Mouse (Mus musculus): ENCODE data around the gene Usp17la. TPM values are rescaled to one million over a fixed set of nuclear protein-coding genes. Genes with fewer than 3 reads are reported as not detected.
"Not testable (repeated sequence)": the region's sequence is repeated elsewhere in the genome, so short reads cannot be mapped to it uniquely, and the experiment has no call there.

Gene Usp17la
- not detected in 2 replicates for polyA plus RNA-seq (2015; fragmentation: Nextera tagmentation; extraction: Ambion mirVana)

DNA sequence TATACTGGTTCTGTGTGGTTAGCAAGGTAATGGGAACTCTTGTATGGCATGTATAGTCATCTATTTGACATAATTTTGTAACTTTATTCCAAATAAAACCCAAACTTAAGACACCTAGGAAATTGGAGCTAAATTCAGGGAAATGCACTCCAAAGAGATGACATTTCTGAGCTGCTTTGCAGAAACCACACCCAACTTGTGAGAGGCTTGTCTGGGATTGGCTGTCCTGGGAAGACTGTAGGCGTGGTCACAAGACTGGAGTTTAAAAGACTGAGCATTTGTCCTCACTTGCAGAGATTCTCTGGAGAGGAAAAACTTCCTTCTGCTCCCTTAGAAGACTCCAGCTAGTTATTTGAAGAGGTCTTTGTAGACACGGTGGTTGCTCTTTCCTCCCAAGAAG, at the start of gene Usp17la:
TSS of gene Usp17la (plus strand) at position 301 of the 400 bp plus-strand sequence.
- H3K27ac ChIP-seq (ENCODE audit: low read length); H3K36me3 ChIP-seq (ENCODE audit: control insufficient read depth, insufficient read depth); H3K9me3 ChIP-seq (replicated peaks; ENCODE audit: control insufficient read depth, low read length); H3K27me3 ChIP-seq (ENCODE audit: control insufficient read depth, insufficient read depth, low read length); H3K4me2 ChIP-seq (ENCODE audit: low read depth, low read length); H3K9ac ChIP-seq (ENCODE audit: low read length); ATAC-seq (replicated peaks; ENCODE audit: extremely low read depth, insufficient read depth, low FRiP score); H3K4me3 ChIP-seq (ENCODE audit: low read length); H3K4me1 ChIP-seq (ENCODE audit: control insufficient read depth, insufficient read depth, low read length): not testable (repeated sequence)
- WGBS, result 66% methylated on average over 2 of the region's 2 CpGs

DNA sequence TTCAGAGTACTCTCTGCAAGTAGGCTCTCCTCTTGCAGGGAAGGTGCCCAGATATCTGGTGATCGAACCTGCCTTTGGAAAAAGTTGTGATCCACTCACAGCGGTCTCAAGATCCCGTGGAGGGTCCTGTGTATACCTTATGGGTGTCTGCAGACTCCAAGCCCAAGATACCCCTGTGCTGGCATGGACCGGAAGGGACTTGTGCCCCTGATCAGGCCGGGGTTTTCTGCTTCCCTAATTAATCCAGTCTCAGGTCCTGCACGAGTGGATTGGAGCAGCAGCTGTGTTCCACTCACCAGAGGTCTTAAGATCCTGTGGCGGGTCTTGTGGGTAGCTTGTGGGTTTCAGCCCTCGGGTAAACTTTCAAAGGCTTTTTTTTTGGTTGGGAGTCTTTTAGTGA, 46.5 kb upstream of the Usp17la start:
- not testable (repeated sequence) for H3K27me3 ChIP-seq (ENCODE audit: control insufficient read depth, insufficient read depth, low read length); H3K4me3 ChIP-seq (ENCODE audit: low read length); H3K4me1 ChIP-seq (ENCODE audit: control insufficient read depth, insufficient read depth, low read length); H3K4me2 ChIP-seq (ENCODE audit: low read depth, low read length); H3K27ac ChIP-seq (ENCODE audit: low read length); H3K9ac ChIP-seq (ENCODE audit: low read length); H3K36me3 ChIP-seq (ENCODE audit: control insufficient read depth, insufficient read depth); ATAC-seq (replicated peaks; ENCODE audit: extremely low read depth, insufficient read depth, low FRiP score); H3K9me3 ChIP-seq (replicated peaks; ENCODE audit: control insufficient read depth, low read length)
- 74% methylated on average over 8 of the region's 8 CpGs for WGBS

DNA sequence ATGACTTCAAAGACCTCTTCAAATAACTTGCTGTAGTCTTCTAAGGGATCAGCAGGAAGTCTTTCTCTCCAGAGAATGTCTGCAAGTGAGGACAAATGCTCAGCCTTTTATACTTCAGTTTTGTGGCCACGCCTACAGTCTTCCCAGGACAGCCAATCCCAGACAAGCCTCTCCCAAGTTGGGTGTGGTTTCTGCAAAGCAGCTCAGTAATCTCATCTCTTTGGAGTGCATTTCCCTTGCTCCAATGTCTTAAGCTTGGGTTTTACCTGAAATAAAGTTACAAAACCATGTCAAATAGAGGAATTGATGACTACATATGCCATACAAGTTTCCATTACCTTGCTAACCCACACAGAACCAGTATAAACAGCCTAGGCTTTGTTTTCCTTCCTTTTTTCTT, 14.3 kb upstream of the Usp17la start, which contains the start of gene Usp17lb:
TSS of gene Usp17lb (minus strand) at position 101 of the 400 bp plus-strand sequence.
- no peak for ATAC-seq (replicated peaks; ENCODE audit: extremely low read depth, insufficient read depth, low FRiP score)
- Histone ChIP-seq H3K9me3 (replicated peaks; ENCODE audit: control insufficient read depth, low read length) (no peaks in the 10 kb centered on the region; the same call in 1 of the 2 replicates), H3K4me2 (ENCODE audit: low read depth, low read length) (no peak within 1 kb of the TSS), H3K27ac (ENCODE audit: low read length) (no peak within 1 kb of the TSS), H3K9ac (ENCODE audit: low read length) (no peak within 1 kb of the TSS), H3K4me1 (ENCODE audit: control insufficient read depth, insufficient read depth, low read length) (no peaks in the 10 kb centered on the region), H3K4me3 (ENCODE audit: low read length) (no peak within 1 kb of the TSS), H3K36me3 (ENCODE audit: control insufficient read depth, insufficient read depth) (no peaks in the 10 kb centered on the region), H3K27me3 (ENCODE audit: control insufficient read depth, insufficient read depth, low read length) (no peaks in the 10 kb centered on the region)
- 45% methylated on average over 1 of the region's 1 CpGs for WGBS

DNA sequence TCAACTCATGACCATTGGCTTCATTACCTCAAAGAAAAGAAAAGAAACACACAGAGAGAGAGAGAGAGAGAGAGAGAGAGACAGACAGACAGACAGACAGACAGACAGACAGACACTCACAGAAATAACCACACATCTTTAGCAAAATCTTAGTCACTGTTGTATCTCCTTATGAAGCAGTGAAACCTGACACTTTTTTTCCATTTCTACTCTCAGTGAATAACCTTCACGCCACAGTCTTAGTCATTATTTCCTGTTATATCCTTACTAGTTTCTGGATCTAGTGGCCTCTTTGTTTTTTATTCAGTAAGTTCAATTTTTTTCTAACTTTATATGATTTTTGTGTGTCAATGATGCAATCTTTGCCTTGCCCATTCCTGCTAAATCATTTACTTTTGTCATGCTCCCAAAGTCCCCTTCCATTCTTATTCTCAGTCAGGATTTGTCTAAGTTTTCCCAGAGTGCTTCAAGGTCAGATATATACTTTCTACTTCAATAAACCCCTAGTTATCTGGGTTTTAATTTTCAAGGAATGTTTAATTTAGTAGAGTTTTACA, 13.0 kb upstream of the Usp17la start:
- no peak overlapping the region for H3K27ac ChIP-seq (ENCODE audit: low read length)
- WGBS, result 68% methylated on average over 1 of the region's 1 CpGs
- no peak for ATAC-seq (replicated peaks; ENCODE audit: extremely low read depth, insufficient read depth, low FRiP score)
- H3K9ac ChIP-seq (ENCODE audit: low read length), result no peak overlapping the region
- H3K9me3 ChIP-seq (replicated peaks; ENCODE audit: control insufficient read depth, low read length), result no peaks in the 10 kb centered on the region; the same call in 1 of the 2 replicates
- H3K36me3 ChIP-seq (ENCODE audit: control insufficient read depth, insufficient read depth), result no peaks in the 10 kb centered on the region
- no peak overlapping the region for H3K4me3 ChIP-seq (ENCODE audit: low read length)
- H3K4me1 ChIP-seq (ENCODE audit: control insufficient read depth, insufficient read depth, low read length), result no peaks in the 10 kb centered on the region
- no peaks in the 10 kb centered on the region for H3K27me3 ChIP-seq (ENCODE audit: control insufficient read depth, insufficient read depth, low read length)
- no peak overlapping the region for H3K4me2 ChIP-seq (ENCODE audit: low read depth, low read length)

DNA sequence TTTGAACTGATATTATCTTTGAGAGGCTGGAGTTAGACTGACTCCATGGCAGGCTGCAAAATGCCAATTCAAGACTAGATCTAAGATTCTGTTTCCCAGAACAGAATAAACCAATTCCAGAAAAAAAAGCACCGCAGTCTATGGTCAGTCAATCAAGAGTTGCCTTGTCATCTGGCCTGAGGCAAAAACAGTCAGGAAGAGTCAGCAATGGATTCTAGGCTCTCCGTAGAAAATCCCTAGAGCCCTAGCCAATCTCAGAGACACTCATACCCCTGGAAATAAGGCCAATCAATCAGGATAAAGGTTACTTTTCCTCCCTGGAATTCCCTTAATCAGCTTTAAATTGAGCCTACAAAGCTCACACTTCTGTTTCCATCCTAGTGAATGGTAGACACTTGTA, 5.3 kb upstream of the Usp17la start:
- not testable (repeated sequence) for ATAC-seq (replicated peaks; ENCODE audit: extremely low read depth, insufficient read depth, low FRiP score); H3K4me2 ChIP-seq (ENCODE audit: low read depth, low read length); H3K4me3 ChIP-seq (ENCODE audit: low read length); H3K9ac ChIP-seq (ENCODE audit: low read length); H3K27ac ChIP-seq (ENCODE audit: low read length); H3K27me3 ChIP-seq (ENCODE audit: control insufficient read depth, insufficient read depth, low read length); H3K36me3 ChIP-seq (ENCODE audit: control insufficient read depth, insufficient read depth); H3K9me3 ChIP-seq (replicated peaks; ENCODE audit: control insufficient read depth, low read length); H3K4me1 ChIP-seq (ENCODE audit: control insufficient read depth, insufficient read depth, low read length)
- 75% methylated on average over 2 of the region's 2 CpGs for WGBS

DNA sequence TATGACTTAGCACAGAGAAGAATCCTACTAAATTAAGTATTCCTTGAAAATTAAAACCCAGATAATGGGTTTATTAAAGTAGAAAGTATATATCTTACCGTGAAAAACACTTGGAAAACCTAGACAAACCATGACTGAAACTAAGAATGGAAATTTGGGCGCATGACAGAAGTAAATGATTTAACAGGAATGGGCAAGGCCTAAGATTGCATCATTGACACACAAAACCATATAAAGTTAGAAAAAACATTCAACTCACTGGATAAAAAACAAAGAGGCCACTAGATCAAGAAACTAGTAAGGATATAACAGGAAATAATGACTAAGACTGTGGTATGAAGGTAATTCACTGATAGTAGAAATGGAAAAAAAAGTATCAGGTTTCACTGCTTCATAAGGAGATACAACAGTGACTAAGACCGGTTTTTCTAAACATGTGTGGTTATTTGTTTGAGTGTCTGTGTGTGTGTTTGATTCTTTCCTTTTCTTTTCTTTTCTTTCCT, 1.5 kb upstream of the Usp17la start:
- Histone ChIP-seq H3K4me2 (ENCODE audit: low read depth, low read length) (no peak overlapping the region), H3K36me3 (ENCODE audit: control insufficient read depth, insufficient read depth) (no peaks in the 10 kb centered on the region), H3K4me3 (ENCODE audit: low read length) (no peak overlapping the region), H3K4me1 (ENCODE audit: control insufficient read depth, insufficient read depth, low read length) (no peaks in the 10 kb centered on the region), H3K27ac (ENCODE audit: low read length) (no peak overlapping the region), H3K9me3 (replicated peaks; ENCODE audit: control insufficient read depth, low read length) (no peaks in the 10 kb centered on the region), H3K9ac (ENCODE audit: low read length) (no peak overlapping the region), H3K27me3 (ENCODE audit: control insufficient read depth, insufficient read depth, low read length) (no peaks in the 10 kb centered on the region)
- no peak for ATAC-seq (replicated peaks; ENCODE audit: extremely low read depth, insufficient read depth, low FRiP score)
- 73% methylated on average over 3 of the region's 3 CpGs for WGBS

DNA sequence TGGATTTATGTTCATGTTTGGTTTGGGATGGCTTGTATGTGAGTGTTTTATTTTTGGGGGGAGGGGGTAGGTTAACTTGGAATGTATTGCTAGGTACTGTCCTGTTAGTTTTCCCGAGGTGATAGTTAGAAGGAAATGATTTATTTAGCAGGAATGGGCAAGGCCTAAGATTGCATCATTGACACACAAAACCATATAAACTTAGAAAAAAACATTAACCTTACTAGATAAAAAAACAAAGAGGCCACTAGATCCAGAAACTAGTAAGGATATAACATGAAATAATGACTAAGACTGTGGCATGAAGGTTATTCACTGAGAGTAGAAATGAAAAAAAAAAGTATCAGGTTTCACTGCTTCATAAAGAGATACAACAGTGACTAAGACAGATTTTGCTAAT, 874 bp downstream of the Usp17la start:
- Histone ChIP-seq H3K27me3 (ENCODE audit: control insufficient read depth, insufficient read depth, low read length) (no peaks in the 10 kb centered on the region), H3K9me3 (replicated peaks; ENCODE audit: control insufficient read depth, low read length) (no peaks in the 10 kb centered on the region), H3K27ac (ENCODE audit: low read length) (no peak overlapping the region), H3K4me1 (ENCODE audit: control insufficient read depth, insufficient read depth, low read length) (no peaks in the 10 kb centered on the region), H3K4me3 (ENCODE audit: low read length) (no peak overlapping the region), H3K9ac (ENCODE audit: low read length) (no peak overlapping the region), H3K4me2 (ENCODE audit: low read depth, low read length) (no peak overlapping the region), H3K36me3 (ENCODE audit: control insufficient read depth, insufficient read depth) (no peaks in the 10 kb centered on the region)
- WGBS, result 58% methylated on average over 1 of the region's 1 CpGs
- ATAC-seq (replicated peaks; ENCODE audit: extremely low read depth, insufficient read depth, low FRiP score), result no peak

DNA sequence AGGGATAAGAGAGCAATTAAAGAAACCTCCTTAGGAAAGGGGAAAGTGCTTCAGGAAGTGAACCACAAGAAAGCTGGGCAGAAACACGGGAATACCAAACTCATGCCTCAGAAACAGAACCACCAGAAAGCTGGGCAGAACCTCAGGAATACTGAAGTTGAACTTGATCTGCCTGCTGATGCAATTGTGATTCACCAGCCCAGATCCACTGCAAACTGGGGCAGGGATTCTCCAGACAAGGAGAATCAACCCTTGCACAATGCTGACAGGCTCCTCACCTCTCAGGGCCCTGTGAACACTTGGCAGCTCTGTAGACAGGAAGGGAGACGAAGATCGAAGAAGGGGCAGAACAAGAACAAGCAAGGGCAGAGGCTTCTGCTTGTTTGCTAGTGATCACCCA, 4.6 kb downstream of the Usp17la start:
- no peak for ATAC-seq (replicated peaks; ENCODE audit: extremely low read depth, insufficient read depth, low FRiP score)
- no peak overlapping the region for H3K9ac ChIP-seq (ENCODE audit: low read length)
- no peak overlapping the region for H3K4me3 ChIP-seq (ENCODE audit: low read length)
- WGBS, result 70% methylated on average over 3 of the region's 3 CpGs
- no peaks in the 10 kb centered on the region for H3K36me3 ChIP-seq (ENCODE audit: control insufficient read depth, insufficient read depth)
- H3K4me2 ChIP-seq (ENCODE audit: low read depth, low read length), result no peak overlapping the region
- H3K9me3 ChIP-seq (replicated peaks; ENCODE audit: control insufficient read depth, low read length), result no peaks in the 10 kb centered on the region
- H3K27me3 ChIP-seq (ENCODE audit: control insufficient read depth, insufficient read depth, low read length), result no peaks in the 10 kb centered on the region
- H3K4me1 ChIP-seq (ENCODE audit: control insufficient read depth, insufficient read depth, low read length), result no peaks in the 10 kb centered on the region
- no peak overlapping the region for H3K27ac ChIP-seq (ENCODE audit: low read length)

DNA sequence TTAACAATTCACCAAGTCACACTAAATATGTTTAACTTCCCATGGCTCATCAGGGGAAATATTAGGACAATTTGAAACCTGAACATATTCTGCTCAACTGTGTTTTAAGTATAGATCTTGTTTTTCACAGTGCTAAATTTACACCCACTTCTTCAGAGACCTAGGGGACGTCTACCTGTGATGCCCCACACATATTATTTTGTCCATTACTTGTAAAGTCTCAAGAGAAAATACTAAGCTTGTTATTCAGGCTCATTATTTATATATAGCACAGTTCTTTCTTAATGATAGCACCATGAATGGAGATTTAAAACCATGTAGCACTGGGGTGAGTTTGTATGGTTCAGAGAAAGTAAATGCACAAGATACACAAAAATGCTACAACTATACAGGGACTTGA, 20.9 kb downstream of the Usp17la start, which contains the start of gene Olfr665:
TSS of gene Olfr665 (plus strand) at position 301 of the 400 bp plus-strand sequence.
- Histone ChIP-seq H3K4me3 (ENCODE audit: low read length) (no peak within 1 kb of the TSS), H3K36me3 (ENCODE audit: control insufficient read depth, insufficient read depth) (no peaks in the 10 kb centered on the region), H3K4me1 (ENCODE audit: control insufficient read depth, insufficient read depth, low read length) (no peaks in the 10 kb centered on the region), H3K27ac (ENCODE audit: low read length) (no peak within 1 kb of the TSS), H3K27me3 (ENCODE audit: control insufficient read depth, insufficient read depth, low read length) (no peaks in the 10 kb centered on the region), H3K9me3 (replicated peaks; ENCODE audit: control insufficient read depth, low read length) (no peaks in the 10 kb centered on the region), H3K9ac (ENCODE audit: low read length) (no peak within 1 kb of the TSS), H3K4me2 (ENCODE audit: low read depth, low read length) (no peak within 1 kb of the TSS)
- WGBS, result 24% methylated on average over 1 of the region's 1 CpGs
- no peak for ATAC-seq (replicated peaks; ENCODE audit: extremely low read depth, insufficient read depth, low FRiP score)

All from heart, embryonic 16.5 days (tissue).